Mouse (Mus musculus): ENCODE results near the gene Acsl1.

- TF ChIP-seq CTCF (IDR thresholded peaks at IDR 0.05; ENCODE audit: borderline replicate concordance, insufficient read depth, low read depth, low read length), result no peak
- no peak for TF ChIP-seq POLR2A (IDR thresholded peaks at IDR 0.05; ENCODE audit: borderline replicate concordance, insufficient read depth, low read length)
These were observed 96.2 kb downstream of the Acsl1 start for GRCm38 (mm10) chr8:46566914-46567529.
